In the genomic region with DNA sequence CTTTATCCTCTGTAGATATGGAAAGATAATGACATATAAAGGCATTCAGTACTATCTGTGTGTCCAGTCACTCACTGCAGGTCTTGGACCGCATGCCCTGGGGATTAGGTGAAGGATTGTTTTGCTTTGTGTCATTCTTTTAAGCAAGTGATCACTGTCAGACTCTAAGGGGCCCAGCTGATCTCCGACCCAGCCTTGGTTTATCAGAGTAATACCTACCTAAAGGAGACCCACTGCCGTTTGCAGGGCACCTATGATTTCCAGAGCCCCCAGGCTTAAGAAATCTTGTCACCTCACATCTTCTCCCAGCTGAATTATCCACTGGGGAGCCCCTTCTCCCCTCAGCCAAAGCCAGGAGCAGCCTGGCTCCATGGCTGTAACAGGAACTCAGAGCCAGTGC, we compare ENCODE assay signal across 17 mouse cellular contexts.
DNase-seq lines count a peak whose midpoint lies in the region; ATAC-seq and TF ChIP-seq lines count a peak whose summit lies in the region.
"Had no signal": no experiment of that assay in that cellular context is flagged by ENCODE, and none has a peak within 500 bp of the region (broad histone marks: within the 10 kb centered on the region; RNA-seq: fewer than 3 reads in every experiment).

No protein-coding gene starts in this region.

- no peak for TF ChIP-seq EP300 in lung, postnatal 0 days (IDR thresholded peaks at IDR 0.05)

- no peaks in the 10 kb centered on the region for H3K27me3 ChIP-seq in embryonic facial prominence, embryonic 15.5 days
- no peaks in the 10 kb centered on the region for H3K27me3 ChIP-seq in embryonic facial prominence, embryonic 10.5 days (replicated peaks; ENCODE audit: low read depth, poor library complexity, severe bottlenecking)
- H3K27me3 ChIP-seq in lung, postnatal 0 days (replicated peaks; ENCODE audit: insufficient read depth, low read length), result no peaks in the 10 kb centered on the region
- H3K27me3 ChIP-seq: CH12.LX; embryonic facial prominence, embryonic 13.5 days; heart, embryonic 12.5 days; hindbrain, embryonic 15.5 days; liver, embryonic 13.5 days; midbrain, embryonic 12.5 days; neural tube, embryonic 12.5 days had no signal

- no peak for DNase-seq in embryonic facial prominence, embryonic 10.5 days (ENCODE audit: low spot score)
- DNase-seq in left cerebral cortex, adult 2 months (ENCODE audit: extremely low spot score in 1 of 2, low spot score in 2 of 2), result no peak
- DNase-seq in left cerebral cortex, postnatal 10 days (ENCODE audit: extremely low spot score in 1 of 2, low spot score in 2 of 2), result no peak
- DNase-seq in lung, postnatal 0 days (ENCODE audit: low spot score), result no peak
- no peak for DNase-seq in lung, adult 18-20 months
- DNase-seq in B cell, adult 2 months, result no peak
- no peak for DNase-seq in kidney, adult 8-10 months
- DNase-seq: layer of hippocampus, postnatal 36 days had no signal

- H3K36me3 ChIP-seq in embryonic facial prominence, embryonic 15.5 days, result no peaks in the 10 kb centered on the region
- no peaks in the 10 kb centered on the region for H3K36me3 ChIP-seq in embryonic facial prominence, embryonic 10.5 days (replicated peaks)
- no peaks in the 10 kb centered on the region for H3K36me3 ChIP-seq in lung, postnatal 0 days (ENCODE audit: insufficient read depth, low read length)
- H3K36me3 ChIP-seq: embryonic facial prominence, embryonic 13.5 days; heart, embryonic 12.5 days; hindbrain, embryonic 15.5 days; liver, embryonic 13.5 days; midbrain, embryonic 12.5 days; neural tube, embryonic 12.5 days had no signal

- H3K27ac ChIP-seq in embryonic facial prominence, embryonic 15.5 days (replicated peaks), result peak overlapping the region; percentile 55; the same call in 1 of the 2 replicates
- no peak overlapping the region for H3K27ac ChIP-seq in embryonic facial prominence, embryonic 10.5 days (replicated peaks)
- peak overlapping the region; percentile 78 for H3K27ac ChIP-seq in left cerebral cortex, adult 2 months
- H3K27ac ChIP-seq in lung, postnatal 0 days (ENCODE audit: low read length), result peak overlapping the region; percentile 81
- H3K27ac ChIP-seq: hindbrain, embryonic 15.5 days; liver, embryonic 13.5 days; midbrain, embryonic 12.5 days; neural tube, embryonic 12.5 days had no signal

- H3K4me1 ChIP-seq in embryonic facial prominence, embryonic 15.5 days, result peaks cover 37% of the 10 kb centered on the region
- H3K4me1 ChIP-seq in embryonic facial prominence, embryonic 10.5 days, result peaks cover 23% of the 10 kb centered on the region
- peaks cover 33% of the 10 kb centered on the region for H3K4me1 ChIP-seq in lung, postnatal 0 days (ENCODE audit: insufficient read depth, low read depth, low read length)
- H3K4me1 ChIP-seq: midbrain, embryonic 12.5 days had no signal

- WGBS in embryonic facial prominence, embryonic 15.5 days, result 62% methylated on average over 3 of the region's 3 CpGs
- 67% methylated on average over 3 of the region's 3 CpGs for WGBS in embryonic facial prominence, embryonic 10.5 days
- WGBS in lung, postnatal 0 days, result 62% methylated on average over 3 of the region's 3 CpGs

- TF ChIP-seq CTCF in left cerebral cortex, adult 2 months (IDR thresholded peaks at IDR 0.05), result no peak
- TF ChIP-seq CTCF in lung, postnatal 0 days (IDR thresholded peaks at IDR 0.05), result no peak

- H3K9ac ChIP-seq in embryonic facial prominence, embryonic 15.5 days, result no peak overlapping the region
- no peak overlapping the region for H3K9ac ChIP-seq in lung, postnatal 0 days (replicated peaks; ENCODE audit: low read depth)
- H3K9ac ChIP-seq: embryonic facial prominence, embryonic 13.5 days; heart, embryonic 12.5 days; hindbrain, embryonic 15.5 days; liver, embryonic 13.5 days; midbrain, embryonic 12.5 days; neural tube, embryonic 12.5 days had no signal

- ATAC-seq in embryonic facial prominence, embryonic 15.5 days (ENCODE audit: insufficient number of reproducible peaks, low FRiP score, low TSS enrichment, low read depth), result no peak
- ATAC-seq in lung, postnatal 0 days, result no peak
- ATAC-seq: forebrain, embryonic 16.5 days had no signal

- no peak overlapping the region for H3K4me2 ChIP-seq in embryonic facial prominence, embryonic 15.5 days (replicated peaks)
- no peak overlapping the region for H3K4me2 ChIP-seq in lung, postnatal 0 days (replicated peaks; ENCODE audit: low read depth, low read length)
- H3K4me2 ChIP-seq: embryonic facial prominence, embryonic 13.5 days; heart, embryonic 12.5 days; hindbrain, embryonic 15.5 days; liver, embryonic 13.5 days; midbrain, embryonic 12.5 days; neural tube, embryonic 12.5 days had no signal

- H3K9me3 ChIP-seq in embryonic facial prominence, embryonic 15.5 days (replicated peaks), result no peaks in the 10 kb centered on the region
- H3K9me3 ChIP-seq in embryonic facial prominence, embryonic 10.5 days, result no peaks in the 10 kb centered on the region
- H3K9me3 ChIP-seq in lung, postnatal 0 days (ENCODE audit: low read length), result no peaks in the 10 kb centered on the region
- H3K9me3 ChIP-seq: embryonic facial prominence, embryonic 13.5 days; heart, embryonic 12.5 days; hindbrain, embryonic 15.5 days; liver, embryonic 13.5 days; midbrain, embryonic 12.5 days; neural tube, embryonic 12.5 days had no signal

- intact Hi-C loops in left cerebral cortex, adult 2 months (cut with DNase I), result loop anchor here (5.0 kb wide), 2 partner anchors 71 to 121 kb away; no protein-coding TSS in a partner anchor
- intact Hi-C loops in left cerebral cortex, postnatal 10 days (cut with DNase I), result no loop called here

- no peak overlapping the region for H3K4me3 ChIP-seq in embryonic facial prominence, embryonic 15.5 days (replicated peaks)
- no peak overlapping the region for H3K4me3 ChIP-seq in embryonic facial prominence, embryonic 10.5 days
- H3K4me3 ChIP-seq in left cerebral cortex, adult 2 months, result no peak overlapping the region
- H3K4me3 ChIP-seq in lung, postnatal 0 days (ENCODE audit: low read depth, low read length), result no peak overlapping the region
- H3K4me3 ChIP-seq: embryonic facial prominence, embryonic 13.5 days; heart, embryonic 12.5 days; hindbrain, embryonic 15.5 days; liver, embryonic 13.5 days; midbrain, embryonic 12.5 days; neural tube, embryonic 12.5 days had no signal
